Mouse (Mus musculus) heart, embryonic 16.5 days (tissue): ENCODE measurements around the gene Gm3194. TPM values are rescaled to one million over a fixed set of nuclear protein-coding genes. Genes with fewer than 3 reads are reported as not detected.
"Not testable (repeated sequence)": the region's sequence is repeated elsewhere in the genome, so short reads cannot be mapped to it uniquely, and the experiment has no call there.

Experiments
- ATAC-seq: fragments of 200-750 bp; cut with Nextera tagmentation; replicated peaks from 2 replicates; pipeline ENCODE4 v1.8.0; 2017; ENCODE audit warnings: moderate number of reproducible peaks; ENCODE audit not compliant: insufficient read depth, low FRiP score; ENCODE audit errors: extremely low read depth
- H3K27ac ChIP-seq: fragments of 300-500 bp; sonication (generic); 2 replicates; pipeline ENCODE4 v1.5.1; 2014; ENCODE audit warnings: mild to moderate bottlenecking, low read length, control low read depth, moderate library complexity
- H3K27me3 ChIP-seq: fragments of 300-500 bp; sonication (generic); 2 replicates; pipeline ENCODE4 v1.6.1; 2014; ENCODE audit warnings: low read length, mixed read lengths; ENCODE audit not compliant: control insufficient read depth, insufficient read depth
- H3K36me3 ChIP-seq: fragments of 300-500 bp; sonication (generic); 2 replicates; pipeline ENCODE4 v1.6.1; 2014; ENCODE audit not compliant: control insufficient read depth, insufficient read depth
- H3K4me1 ChIP-seq: fragments of 300-500 bp; sonication (generic); 2 replicates; pipeline ENCODE4 v1.6.1; 2014; ENCODE audit warnings: low read length, mixed read lengths; ENCODE audit not compliant: control insufficient read depth, insufficient read depth
- H3K4me2 ChIP-seq: fragments of 300-500 bp; sonication (generic); 2 replicates; pipeline ENCODE4 v1.6.1; 2014; ENCODE audit warnings: low read depth, mild to moderate bottlenecking, control low read depth, low read length
- H3K4me3 ChIP-seq: fragments of 300-500 bp; sonication (generic); 2 replicates; pipeline ENCODE4 v1.5.1; 2014; ENCODE audit warnings: mild to moderate bottlenecking, control low read depth, low read length
- H3K9ac ChIP-seq: fragments of 300-500 bp; sonication (generic); 2 replicates; pipeline ENCODE4 v1.6.1; 2014; ENCODE audit warnings: low read length, control low read depth
- H3K9me3 ChIP-seq: fragments of 300-500 bp; sonication (generic); replicated peaks from 2 replicates; pipeline ENCODE4 v1.6.1; 2016; ENCODE audit warnings: low read length; ENCODE audit not compliant: control insufficient read depth
- WGBS: fragments of 180-500 bp; shearing (Covaris S2); extraction: QIAGEN DNeasy Blood & Tissue Kit; methylation state at CpG from one replicate; pipeline ENCODE4 v1.1.7; 2014; 5-methylcytosine and 5-hydroxymethylcytosine counted together
- polyA plus RNA-seq: library from polyadenylated mRNA; unstranded; fragments of >200 nt; fragmentation: Nextera tagmentation; extraction: Ambion mirVana; gene quantifications from 2 replicates; pipeline ENCODE4 v1.2.1, GENCODE M21; 2015

Gm3194 gene
- polyA plus RNA-seq = 0.10 and 0.26 TPM in 2 replicates

GRCm38 (mm10) chr14:5455367-5455766, at the start of gene Gm3194:
TSS of gene Gm3194 (minus strand) at chr14:5455467.
- not testable (repeated sequence) for H3K4me1 ChIP-seq, H3K36me3 ChIP-seq, H3K4me2 ChIP-seq, H3K9me3 ChIP-seq, H3K9ac ChIP-seq, H3K27ac ChIP-seq, H3K27me3 ChIP-seq, ATAC-seq, H3K4me3 ChIP-seq
- no CpG with 5 or more reads among the region's 3 CpGs for WGBS

GRCm38 (mm10) chr14:5501374-5501773, 46.1 kb upstream of the Gm3194 start, which contains the start of gene Gm3488:
TSS of gene Gm3488 (plus strand) at chr14:5501674.
- not testable (repeated sequence) for ATAC-seq, H3K27ac ChIP-seq, H3K4me2 ChIP-seq, H3K9me3 ChIP-seq, H3K4me1 ChIP-seq, H3K27me3 ChIP-seq, H3K9ac ChIP-seq, H3K36me3 ChIP-seq, H3K4me3 ChIP-seq
- WGBS = no CpG with 5 or more reads among the region's 35 CpGs

GRCm38 (mm10) chr14:5483907-5484306, 28.6 kb upstream of the Gm3194 start, which contains the start of gene Gm3187:
TSS of gene Gm3187 (plus strand) at chr14:5484207.
- H3K9me3 ChIP-seq, ATAC-seq, H3K4me3 ChIP-seq, H3K9ac ChIP-seq, H3K4me2 ChIP-seq, H3K27ac ChIP-seq, H3K36me3 ChIP-seq, H3K27me3 ChIP-seq, H3K4me1 ChIP-seq: not testable (repeated sequence)
- WGBS = 65% methylated on average over 4 of the region's 5 CpGs

- WGBS = no CpG with 5 or more reads among the region's 3 CpGs
- not testable (repeated sequence) for H3K9me3 ChIP-seq, H3K4me3 ChIP-seq, H3K27me3 ChIP-seq, ATAC-seq, H3K27ac ChIP-seq, H3K4me2 ChIP-seq, H3K9ac ChIP-seq, H3K36me3 ChIP-seq, H3K4me1 ChIP-seq
These were observed 22.5 kb upstream of the Gm3194 start, which contains the start of gene Gm8246 for GRCm38 (mm10) chr14:5477730-5478129. TSS of gene Gm8246 (minus strand) at chr14:5477830.

- H3K4me2 ChIP-seq, H3K27ac ChIP-seq, H3K27me3 ChIP-seq, H3K36me3 ChIP-seq, H3K4me3 ChIP-seq, H3K9ac ChIP-seq, H3K4me1 ChIP-seq, ATAC-seq, H3K9me3 ChIP-seq: not testable (repeated sequence)
- WGBS = no CpG with 5 or more reads among the region's 19 CpGs
These were observed 5.2 kb upstream of the Gm3194 start for GRCm38 (mm10) chr14:5460469-5460868.

DNA sequence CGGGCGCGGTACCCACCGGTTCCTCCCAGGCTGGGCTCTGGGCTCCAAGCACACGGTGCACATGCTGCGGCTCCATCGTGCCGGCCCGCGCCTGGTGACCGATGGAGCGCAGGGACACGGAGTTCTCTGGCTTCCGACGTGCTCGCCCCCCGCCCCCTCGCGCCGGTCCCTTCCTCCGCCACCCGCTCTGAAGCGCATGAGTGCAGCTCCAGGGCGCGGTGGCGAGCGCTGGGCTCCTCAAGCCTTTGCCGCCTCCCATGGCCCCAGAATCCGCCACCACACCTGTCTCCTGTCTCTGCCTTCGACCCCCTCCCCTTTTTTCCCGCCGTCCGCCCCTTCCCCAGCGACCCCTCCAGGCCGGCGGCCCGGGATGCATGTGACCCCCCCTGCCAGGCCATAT, 66.3 kb downstream of the Gm3194 start, which contains the start of gene Gm3500:
TSS of gene Gm3500 (minus strand) at position 101 of the 400 bp plus-strand sequence.
- no CpG with 5 or more reads among the region's 37 CpGs for WGBS

More for the DNA sequence above, 66.3 kb downstream of the Gm3194 start, which contains the start of gene Gm3500:
- not testable (repeated sequence) for H3K9me3 ChIP-seq, H3K27me3 ChIP-seq, H3K4me3 ChIP-seq, H3K4me2 ChIP-seq, H3K36me3 ChIP-seq, ATAC-seq, H3K9ac ChIP-seq, H3K27ac ChIP-seq, H3K4me1 ChIP-seq

Other genes with a start within 250 kb of the Gm3194 start
- 0.12 TPM in 1 of 2 replicates, not detected in the other for gene Gm3526, start 194.9 kb downstream of the Gm3194 start, polyA plus RNA-seq
- gene Gm3542, start 120.5 kb downstream of the Gm3194 start, polyA plus RNA-seq = not detected in 2 replicates
- gene Gm3500, start 66.4 kb downstream of the Gm3194 start, polyA plus RNA-seq = not detected in 2 replicates
- not detected in 2 replicates for gene Gm8246, start 22.4 kb upstream of the Gm3194 start, polyA plus RNA-seq
- gene Gm3187, start 28.7 kb upstream of the Gm3194 start, polyA plus RNA-seq = not detected in 2 replicates
- 0.11 and 0.75 TPM in 2 replicates for gene Gm3488, start 46.2 kb upstream of the Gm3194 start, polyA plus RNA-seq
- 0.17 TPM in 1 of 2 replicates, not detected in the other for gene Gm3532, start 83.0 kb upstream of the Gm3194 start, polyA plus RNA-seq
- not detected in 2 replicates for gene Gm8265, start 177.6 kb upstream of the Gm3194 start, polyA plus RNA-seq
- not detected in 2 replicates for gene Gm9603, start 232.0 kb upstream of the Gm3194 start, polyA plus RNA-seq